Mouse (Mus musculus) adrenal gland (tissue): Measurements from ENCODE around the gene RPS10-NUDT3.

Experiments
- intact Hi-C: fragments of 180-260 bp; cut with DNase I; formaldehyde crosslinking; loops from one replicate; pipeline ENCODE4 v1.15.1; 2025

Gene RPS10-NUDT3

GRCm38 (mm10) chr17:27556315-27557011, 78.6 kb downstream of the RPS10-NUDT3 start, which contains the start of gene Hmga1:
Hmga1 (plus strand) TSS chr17:27556497.
- intact Hi-C loops, result no loop called here

- intact Hi-C loops, result no loop called here
Measured at GRCm38 (mm10) chr17:27555512-27556172, 79.4 kb downstream of the RPS10-NUDT3 start.

- intact Hi-C loops, result no loop called here
Measured at GRCm38 (mm10) chr17:27555075-27555511, 79.9 kb downstream of the RPS10-NUDT3 start.

- intact Hi-C loops, result loop anchor here (5.0 kb wide), 1 partner anchor 78 kb away; no protein-coding TSS in a partner anchor
Measured at GRCm38 (mm10) chr17:27554062-27554960, 80.7 kb downstream of the RPS10-NUDT3 start.

GRCm38 (mm10) chr17:27552215-27553201, 82.5 kb downstream of the RPS10-NUDT3 start:
- intact Hi-C loops, result loop anchor here (5.0 kb wide), 1 partner anchor 80 kb away; no protein-coding TSS in a partner anchor

GRCm38 (mm10) chr17:27551393-27551940, 83.6 kb downstream of the RPS10-NUDT3 start:
- intact Hi-C loops, result loop anchor here (5.0 kb wide), 1 partner anchor 81 kb away; no protein-coding TSS in a partner anchor

GRCm38 (mm10) chr17:27549234-27549633, 85.8 kb downstream of the RPS10-NUDT3 start:
- intact Hi-C loops, result no loop called here

- intact Hi-C loops, result no loop called here
Measured at GRCm38 (mm10) chr17:27547253-27547868, 87.7 kb downstream of the RPS10-NUDT3 start.

- intact Hi-C loops, result no loop called here
Measured at GRCm38 (mm10) chr17:27546574-27547085, 88.4 kb downstream of the RPS10-NUDT3 start.

GRCm38 (mm10) chr17:27545991-27546390, 89.0 kb downstream of the RPS10-NUDT3 start:
- intact Hi-C loops, result no loop called here

GRCm38 (mm10) chr17:27544551-27544950, 90.5 kb downstream of the RPS10-NUDT3 start:
- intact Hi-C loops, result no loop called here

GRCm38 (mm10) chr17:27541984-27542383, 93.0 kb downstream of the RPS10-NUDT3 start:
- intact Hi-C loops, result no loop called here

- intact Hi-C loops, result no loop called here
Measured at GRCm38 (mm10) chr17:27541261-27541660, 93.8 kb downstream of the RPS10-NUDT3 start.

- intact Hi-C loops, result no loop called here
Measured at GRCm38 (mm10) chr17:27534718-27535117, 100.3 kb downstream of the RPS10-NUDT3 start.

GRCm38 (mm10) chr17:27533354-27533753, 101.7 kb downstream of the RPS10-NUDT3 start:
- intact Hi-C loops, result no loop called here

GRCm38 (mm10) chr17:27532095-27532494, 102.9 kb downstream of the RPS10-NUDT3 start:
- intact Hi-C loops, result no loop called here
